Mouse (Mus musculus) hindlimb bud, embryonic 11.5 days (tissue): ENCODE measurements around the gene 4930470P17Rik.
"Not testable (repeated sequence)": the region's sequence is repeated elsewhere in the genome, so short reads cannot be mapped to it uniquely, and the experiment has no call there.

Source experiments
- DNase-seq: peaks from one replicate; pipeline ENCODE4 v3.0.0-alpha.2; 2012; ENCODE audit warnings: low read depth, low spot score; ENCODE audit errors: extremely low spot score

The 4930470P17Rik gene

GRCm38 (mm10) chr2:170601917-170602316, at the start of gene 4930470P17Rik:
4930470P17Rik (minus strand) TSS chr2:170602017.
- DNase-seq, result no peak

GRCm38 (mm10) chr2:170651483-170651882, 49.7 kb upstream of the 4930470P17Rik start:
- no peak for DNase-seq

- DNase-seq, result no peak
Measured at GRCm38 (mm10) chr2:170648542-170648941, 46.7 kb upstream of the 4930470P17Rik start.

- DNase-seq, result no peak
Measured at GRCm38 (mm10) chr2:170646201-170646600, 44.4 kb upstream of the 4930470P17Rik start.

GRCm38 (mm10) chr2:170642338-170642806, 40.6 kb upstream of the 4930470P17Rik start:
- DNase-seq, result no peak

GRCm38 (mm10) chr2:170640281-170640680, 38.5 kb upstream of the 4930470P17Rik start:
- DNase-seq, result no peak

GRCm38 (mm10) chr2:170638746-170639145, 36.9 kb upstream of the 4930470P17Rik start:
- DNase-seq, result no peak

- no peak for DNase-seq
Measured at GRCm38 (mm10) chr2:170632998-170633622, 31.3 kb upstream of the 4930470P17Rik start.

- DNase-seq, result no peak
Measured at GRCm38 (mm10) chr2:170632386-170632785, 30.6 kb upstream of the 4930470P17Rik start.

GRCm38 (mm10) chr2:170631375-170631774, 29.6 kb upstream of the 4930470P17Rik start:
- DNase-seq, result no peak

GRCm38 (mm10) chr2:170630553-170630952, 28.7 kb upstream of the 4930470P17Rik start:
- DNase-seq, result no peak

- not testable (repeated sequence) for DNase-seq
Measured at GRCm38 (mm10) chr2:170627991-170628390, 26.2 kb upstream of the 4930470P17Rik start.

- DNase-seq, result not testable (repeated sequence)
Measured at GRCm38 (mm10) chr2:170624201-170624880, 22.5 kb upstream of the 4930470P17Rik start.

- no peak for DNase-seq
Measured at GRCm38 (mm10) chr2:170622985-170623384, 21.2 kb upstream of the 4930470P17Rik start.

GRCm38 (mm10) chr2:170618862-170619492, 17.2 kb upstream of the 4930470P17Rik start:
- DNase-seq, result no peak

GRCm38 (mm10) chr2:170611794-170612193, 10.0 kb upstream of the 4930470P17Rik start:
- DNase-seq, result not testable (repeated sequence)

GRCm38 (mm10) chr2:170601171-170601570, 646 bp downstream of the 4930470P17Rik start:
- DNase-seq, result no peak

- DNase-seq, result peak; percentile 74
Measured at GRCm38 (mm10) chr2:170597586-170597985, 4.2 kb downstream of the 4930470P17Rik start.

GRCm38 (mm10) chr2:170596726-170597125, 5.1 kb downstream of the 4930470P17Rik start:
- peak; percentile 83 for DNase-seq

GRCm38 (mm10) chr2:170592161-170592560, 9.7 kb downstream of the 4930470P17Rik start:
- DNase-seq, result no peak

GRCm38 (mm10) chr2:170588369-170588900, 13.4 kb downstream of the 4930470P17Rik start:
- DNase-seq, result no peak
